Mouse (Mus musculus): ENCODE measurements around the gene Cldn14. TPM values are rescaled to one million over a fixed set of nuclear protein-coding genes. Genes with fewer than 3 reads are reported as not detected.

Cldn14 gene
- polyA plus RNA-seq, 1 experiment from 2014 or later: not detected

DNA sequence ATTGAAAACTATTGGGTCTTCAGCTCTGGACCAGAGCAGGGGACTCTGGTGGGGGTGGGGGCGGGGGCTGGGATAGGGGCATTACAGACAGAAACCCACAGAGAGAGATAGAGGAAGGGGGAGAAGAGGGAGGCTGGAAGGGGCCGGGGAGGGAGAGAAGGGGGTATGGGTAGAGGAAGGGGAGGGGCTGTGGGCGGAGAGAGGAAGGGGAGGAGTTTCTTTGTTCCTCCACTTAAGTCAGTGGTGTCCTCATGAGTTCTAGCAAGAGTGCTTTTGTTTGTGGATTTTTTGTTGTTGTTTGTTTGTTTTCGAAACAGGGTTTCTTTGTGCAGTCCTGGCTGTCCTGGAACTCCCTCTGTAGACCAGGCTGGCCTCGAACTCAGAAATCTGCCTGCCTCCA lies 35.1 kb downstream of the Cldn14 start:
- Histone ChIP-seq H3K9ac (ENCODE audit: low read length) (peak overlapping the region; percentile 21; the same call in 1 of the 2 replicates), H3K4me1 (ENCODE audit: control insufficient read depth, insufficient read depth, low read length) (no peaks in the 10 kb centered on the region), H3K36me3 (ENCODE audit: control insufficient read depth, insufficient read depth, low read length) (no peaks in the 10 kb centered on the region), H3K9me3 (replicated peaks; ENCODE audit: control insufficient read depth, low read length) (no peaks in the 10 kb centered on the region), H3K4me2 (ENCODE audit: low read length) (peak overlapping the region; percentile 33; the same call in 1 of the 2 replicates), H3K27ac (ENCODE audit: low read depth, low read length) (no peak overlapping the region), H3K27me3 (replicated peaks; ENCODE audit: control insufficient read depth, insufficient read depth, low read length) (no peaks in the 10 kb centered on the region), H3K4me3 (ENCODE audit: low read depth, low read length) (no peak overlapping the region)
- peak; percentile 35 for DNase-seq (ENCODE audit: low spot score)
- no peak; the same call in 1 of the 2 replicates for ATAC-seq
- WGBS: 55% methylated on average over 5 of the region's 5 CpGs

DNA sequence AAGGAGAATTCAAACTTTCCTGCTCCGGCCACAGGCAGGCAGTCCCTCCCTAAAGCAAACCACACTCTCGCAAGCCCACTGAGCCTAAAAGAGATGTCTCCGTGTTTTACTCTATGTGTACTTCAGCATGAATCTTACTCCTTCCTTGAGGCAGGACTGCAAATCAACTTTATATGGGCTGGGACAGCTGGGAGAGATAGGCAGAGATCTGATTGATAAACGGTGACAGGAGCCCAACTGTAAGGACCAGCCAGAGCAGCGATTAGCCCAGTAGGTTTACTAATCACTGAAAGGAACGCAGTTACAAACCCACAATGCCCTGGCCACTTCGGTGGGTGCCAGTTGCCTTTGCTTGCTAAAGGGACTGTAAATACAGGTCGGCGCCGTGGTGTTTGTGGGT lies 35.5 kb downstream of the Cldn14 start:
- peak; percentile 10 for DNase-seq (ENCODE audit: low spot score)
- Histone ChIP-seq H3K4me1 (ENCODE audit: control insufficient read depth, insufficient read depth, low read length) (no peaks in the 10 kb centered on the region), H3K4me3 (ENCODE audit: low read depth, low read length) (no peak overlapping the region), H3K9me3 (replicated peaks; ENCODE audit: control insufficient read depth, low read length) (no peaks in the 10 kb centered on the region), H3K9ac (ENCODE audit: low read length) (peak overlapping the region; percentile 21; the same call in 1 of the 2 replicates), H3K36me3 (ENCODE audit: control insufficient read depth, insufficient read depth, low read length) (no peaks in the 10 kb centered on the region), H3K27ac (ENCODE audit: low read depth, low read length) (no peak overlapping the region), H3K4me2 (ENCODE audit: low read length) (peak overlapping the region; percentile 33; the same call in 1 of the 2 replicates), H3K27me3 (replicated peaks; ENCODE audit: control insufficient read depth, insufficient read depth, low read length) (no peaks in the 10 kb centered on the region)
- no peak for ATAC-seq
- WGBS: 31% methylated on average over 10 of the region's 10 CpGs

DNA sequence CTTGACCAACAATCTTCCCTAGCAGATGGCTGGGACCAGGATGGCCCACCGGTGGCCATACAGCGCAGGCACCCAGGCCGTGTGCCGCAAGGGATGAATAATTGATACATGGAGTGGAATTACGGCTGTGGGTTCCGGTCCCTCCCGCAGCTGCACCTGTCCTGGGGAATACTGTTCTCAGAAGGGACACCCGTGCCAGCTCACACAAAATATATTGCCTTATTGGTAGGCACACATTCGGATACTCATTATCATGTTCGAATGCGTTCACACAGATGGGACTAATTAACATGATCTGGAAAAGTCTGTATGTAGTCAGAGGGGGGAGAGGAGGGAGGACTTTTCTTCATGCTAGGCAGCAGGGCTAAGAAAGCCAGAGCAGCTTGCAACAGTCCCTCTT lies 37.6 kb downstream of the Cldn14 start:
- H3K27me3 ChIP-seq (replicated peaks; ENCODE audit: control insufficient read depth, insufficient read depth, low read length): no peaks in the 10 kb centered on the region
- WGBS: 77% methylated on average over 11 of the region's 11 CpGs
- H3K9me3 ChIP-seq (replicated peaks; ENCODE audit: control insufficient read depth, low read length): no peaks in the 10 kb centered on the region
- ATAC-seq: peak; percentile 76
- no peak overlapping the region for H3K27ac ChIP-seq (ENCODE audit: low read depth, low read length)
- H3K4me1 ChIP-seq (ENCODE audit: control insufficient read depth, insufficient read depth, low read length): no peaks in the 10 kb centered on the region
- no peaks in the 10 kb centered on the region for H3K36me3 ChIP-seq (ENCODE audit: control insufficient read depth, insufficient read depth, low read length)
- peak; percentile 73 for DNase-seq (ENCODE audit: low spot score)
- H3K4me3 ChIP-seq (ENCODE audit: low read depth, low read length): no peak overlapping the region
- no peak overlapping the region for H3K4me2 ChIP-seq (ENCODE audit: low read length)
- H3K9ac ChIP-seq (ENCODE audit: low read length): no peak overlapping the region

DNA sequence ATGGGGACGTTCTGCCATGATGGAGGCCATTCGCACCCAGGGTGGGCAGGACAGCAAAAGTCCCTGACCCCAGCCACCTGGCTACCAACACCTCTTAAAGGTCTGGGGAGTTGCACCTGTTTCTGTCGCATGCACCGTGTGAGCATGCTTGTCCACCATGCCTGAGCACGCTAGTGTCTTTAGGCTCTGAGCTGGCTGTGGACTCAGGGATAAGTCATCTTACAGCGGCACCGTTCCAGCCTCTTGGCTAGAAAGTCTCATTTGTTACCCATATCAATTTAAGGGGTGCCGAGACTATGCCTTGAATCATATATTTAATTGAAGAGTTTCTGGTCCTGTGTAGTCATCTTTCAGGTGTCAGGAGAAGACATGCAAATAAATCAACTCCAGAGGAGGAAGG lies 40.7 kb downstream of the Cldn14 start:
- DNase-seq (ENCODE audit: low spot score): no peak
- no peak overlapping the region for H3K4me2 ChIP-seq (ENCODE audit: low read length)
- 94% methylated on average over 8 of the region's 8 CpGs for WGBS
- H3K27ac ChIP-seq (ENCODE audit: low read depth, low read length): no peak overlapping the region
- H3K4me3 ChIP-seq (ENCODE audit: low read depth, low read length): no peak overlapping the region
- H3K27me3 ChIP-seq (replicated peaks; ENCODE audit: control insufficient read depth, insufficient read depth, low read length): no peaks in the 10 kb centered on the region
- H3K9ac ChIP-seq (ENCODE audit: low read length): no peak overlapping the region
- H3K4me1 ChIP-seq (ENCODE audit: control insufficient read depth, insufficient read depth, low read length): no peaks in the 10 kb centered on the region
- no peak for ATAC-seq
- H3K36me3 ChIP-seq (ENCODE audit: control insufficient read depth, insufficient read depth, low read length): no peaks in the 10 kb centered on the region
- no peaks in the 10 kb centered on the region for H3K9me3 ChIP-seq (replicated peaks; ENCODE audit: control insufficient read depth, low read length)

DNA sequence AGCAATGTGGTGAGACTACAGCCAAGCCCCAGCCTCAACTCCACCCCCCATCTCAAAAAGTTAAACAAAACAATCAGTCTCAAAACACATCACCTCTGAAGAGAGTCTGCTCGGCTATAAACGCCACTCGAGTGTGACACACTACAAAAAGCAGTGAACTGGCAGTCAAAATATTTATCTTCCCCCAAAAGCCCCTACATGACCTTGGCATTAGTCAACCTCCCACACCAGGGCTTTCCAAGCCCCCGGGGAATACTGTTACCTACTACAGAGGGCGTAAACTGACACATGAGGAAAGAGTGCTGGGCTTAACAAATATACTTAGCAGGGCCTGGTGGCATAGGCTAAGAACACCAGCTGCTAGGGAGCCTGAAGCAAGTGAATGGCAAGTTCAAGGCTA lies 46.4 kb downstream of the Cldn14 start:
- no peaks in the 10 kb centered on the region for H3K36me3 ChIP-seq (ENCODE audit: control insufficient read depth, insufficient read depth, low read length)
- H3K27me3 ChIP-seq (replicated peaks; ENCODE audit: control insufficient read depth, insufficient read depth, low read length): no peaks in the 10 kb centered on the region
- no peaks in the 10 kb centered on the region for H3K9me3 ChIP-seq (replicated peaks; ENCODE audit: control insufficient read depth, low read length)
- H3K27ac ChIP-seq (ENCODE audit: low read depth, low read length): no peak overlapping the region
- H3K9ac ChIP-seq (ENCODE audit: low read length): no peak overlapping the region
- 70% methylated on average over 5 of the region's 5 CpGs for WGBS
- DNase-seq (ENCODE audit: low spot score): no peak
- ATAC-seq: no peak
- no peak overlapping the region for H3K4me3 ChIP-seq (ENCODE audit: low read depth, low read length)
- no peaks in the 10 kb centered on the region for H3K4me1 ChIP-seq (ENCODE audit: control insufficient read depth, insufficient read depth, low read length)
- H3K4me2 ChIP-seq (ENCODE audit: low read length): no peak overlapping the region

DNA sequence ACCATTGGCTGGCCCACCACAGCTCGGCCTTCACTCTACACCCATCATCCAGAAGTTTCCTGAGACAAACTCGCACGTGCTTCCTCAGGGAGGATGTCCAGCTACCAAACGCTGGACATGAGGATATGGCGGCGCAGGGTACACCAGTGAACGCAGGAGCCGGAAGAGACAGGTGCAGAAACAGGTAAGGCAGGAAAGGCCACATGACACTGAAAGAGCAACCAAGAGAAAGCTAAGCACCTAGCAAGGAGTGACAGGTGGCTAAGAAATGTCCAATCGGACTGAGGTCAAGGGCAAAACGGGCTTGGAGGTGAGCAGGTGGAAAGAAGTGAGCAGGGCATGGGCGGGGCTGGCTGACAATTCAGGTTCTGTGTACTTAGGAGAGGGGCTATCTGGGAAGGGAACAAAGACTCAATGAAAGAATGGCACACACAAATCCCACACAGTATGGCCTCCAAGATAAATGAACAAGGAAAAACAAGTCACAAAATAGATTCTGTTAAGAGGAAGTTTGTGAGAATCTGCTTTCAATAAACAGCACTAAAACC lies 47.5 kb downstream of the Cldn14 start:
- H3K9me3 ChIP-seq (replicated peaks; ENCODE audit: control insufficient read depth, low read length): no peaks in the 10 kb centered on the region
- no peak overlapping the region for H3K4me2 ChIP-seq (ENCODE audit: low read length)
- no peak overlapping the region for H3K27ac ChIP-seq (ENCODE audit: low read depth, low read length)
- no peaks in the 10 kb centered on the region for H3K36me3 ChIP-seq (ENCODE audit: control insufficient read depth, insufficient read depth, low read length)
- H3K4me1 ChIP-seq (ENCODE audit: control insufficient read depth, insufficient read depth, low read length): no peaks in the 10 kb centered on the region
- H3K4me3 ChIP-seq (ENCODE audit: low read depth, low read length): no peak overlapping the region
- 89% methylated on average over 11 of the region's 11 CpGs for WGBS
- H3K27me3 ChIP-seq (replicated peaks; ENCODE audit: control insufficient read depth, insufficient read depth, low read length): no peaks in the 10 kb centered on the region
- no peak for ATAC-seq
- no peak for DNase-seq (ENCODE audit: low spot score)
- no peak overlapping the region for H3K9ac ChIP-seq (ENCODE audit: low read length)

DNA sequence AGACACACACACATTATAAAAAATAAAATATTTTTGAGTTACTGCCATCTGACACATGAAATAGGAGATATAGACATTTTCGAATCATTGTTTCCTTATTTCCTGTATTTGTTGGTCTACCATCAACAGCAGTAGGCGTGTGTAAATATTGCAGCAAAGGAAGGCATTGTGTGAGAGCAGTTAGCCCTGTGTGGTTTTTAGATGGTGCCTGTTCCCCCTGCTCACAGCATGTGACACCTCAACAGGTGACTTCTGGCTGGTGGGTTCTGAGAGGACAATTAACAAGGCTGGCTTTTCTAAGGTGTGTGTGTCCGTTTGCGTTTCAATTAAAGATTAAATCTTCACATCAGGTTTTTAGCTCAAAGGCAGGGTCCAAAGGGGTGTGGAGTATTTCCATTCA lies 48.1 kb downstream of the Cldn14 start:
- DNase-seq (ENCODE audit: low spot score) (no peak), ATAC-seq (no peak)
- no peak overlapping the region for H3K4me2 ChIP-seq (ENCODE audit: low read length)
- H3K36me3 ChIP-seq (ENCODE audit: control insufficient read depth, insufficient read depth, low read length): no peaks in the 10 kb centered on the region
- 90% methylated on average over 4 of the region's 4 CpGs for WGBS
- H3K27me3 ChIP-seq (replicated peaks; ENCODE audit: control insufficient read depth, insufficient read depth, low read length): no peaks in the 10 kb centered on the region
- H3K9me3 ChIP-seq (replicated peaks; ENCODE audit: control insufficient read depth, low read length): no peaks in the 10 kb centered on the region
- no peak overlapping the region for H3K9ac ChIP-seq (ENCODE audit: low read length)
- H3K4me3 ChIP-seq (ENCODE audit: low read depth, low read length): no peak overlapping the region
- no peak overlapping the region for H3K27ac ChIP-seq (ENCODE audit: low read depth, low read length)
- H3K4me1 ChIP-seq (ENCODE audit: control insufficient read depth, insufficient read depth, low read length): no peaks in the 10 kb centered on the region

DNA sequence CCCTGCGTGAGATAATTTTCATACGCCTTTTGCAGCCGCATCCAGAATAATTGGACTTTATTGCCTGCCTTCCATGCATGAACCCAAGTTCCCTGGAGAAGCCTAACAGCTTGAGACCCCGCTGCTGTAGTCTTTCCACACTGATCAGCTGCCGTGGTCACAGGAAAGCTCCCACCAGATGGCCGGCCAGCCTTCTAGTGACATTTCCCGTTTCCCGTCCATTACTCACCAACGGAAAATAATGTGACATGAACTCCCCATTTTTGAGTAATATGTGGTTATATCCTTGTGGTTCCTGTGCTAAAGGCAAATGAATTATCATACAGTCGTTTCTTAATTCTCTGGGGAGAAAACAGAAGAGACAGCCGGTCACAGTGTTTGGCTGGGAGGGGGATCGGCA lies 51.2 kb downstream of the Cldn14 start:
- Histone ChIP-seq H3K4me3 (ENCODE audit: low read depth, low read length) (no peak overlapping the region), H3K36me3 (ENCODE audit: control insufficient read depth, insufficient read depth, low read length) (no peaks in the 10 kb centered on the region), H3K27ac (ENCODE audit: low read depth, low read length) (no peak overlapping the region), H3K4me1 (ENCODE audit: control insufficient read depth, insufficient read depth, low read length) (no peaks in the 10 kb centered on the region), H3K9ac (ENCODE audit: low read length) (no peak overlapping the region), H3K4me2 (ENCODE audit: low read length) (no peak overlapping the region), H3K9me3 (replicated peaks; ENCODE audit: control insufficient read depth, low read length) (no peaks in the 10 kb centered on the region), H3K27me3 (replicated peaks; ENCODE audit: control insufficient read depth, insufficient read depth, low read length) (no peaks in the 10 kb centered on the region)
- peak; percentile 24 for DNase-seq (ENCODE audit: low spot score)
- WGBS: 78% methylated on average over 12 of the region's 12 CpGs
- ATAC-seq: no peak

DNA sequence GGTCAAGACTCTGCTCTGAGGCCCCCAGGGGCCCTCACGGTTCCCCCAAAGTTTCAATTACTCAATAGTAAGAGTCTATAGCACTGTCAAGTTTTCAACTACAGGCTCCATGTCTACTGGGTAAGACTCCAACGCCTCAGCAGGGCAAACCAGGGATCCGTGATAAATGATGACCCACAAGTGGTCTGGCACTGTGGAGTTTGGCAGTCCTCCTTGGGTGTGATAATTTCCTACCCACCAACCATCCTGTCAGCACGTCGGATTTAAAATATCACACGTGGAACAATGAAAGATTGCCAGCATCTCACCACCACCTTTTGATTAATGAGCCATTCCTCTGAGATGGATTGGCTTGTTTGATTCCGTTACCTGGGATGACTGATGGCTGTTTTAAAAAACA lies 51.7 kb downstream of the Cldn14 start:
- ATAC-seq (no peak), DNase-seq (ENCODE audit: low spot score) (no peak)
- WGBS: 64% methylated on average over 7 of the region's 7 CpGs
- Histone ChIP-seq H3K4me1 (ENCODE audit: control insufficient read depth, insufficient read depth, low read length) (no peaks in the 10 kb centered on the region), H3K27me3 (replicated peaks; ENCODE audit: control insufficient read depth, insufficient read depth, low read length) (no peaks in the 10 kb centered on the region), H3K4me2 (ENCODE audit: low read length) (no peak overlapping the region), H3K9ac (ENCODE audit: low read length) (no peak overlapping the region), H3K4me3 (ENCODE audit: low read depth, low read length) (no peak overlapping the region), H3K36me3 (ENCODE audit: control insufficient read depth, insufficient read depth, low read length) (no peaks in the 10 kb centered on the region), H3K27ac (ENCODE audit: low read depth, low read length) (no peak overlapping the region), H3K9me3 (replicated peaks; ENCODE audit: control insufficient read depth, low read length) (no peaks in the 10 kb centered on the region)

Measured in forebrain, embryonic 14.5 days (tissue).